Mouse (Mus musculus): ENCODE measurements around the gene B3gnt6.
"Not testable (repeated sequence)": the region's sequence is repeated elsewhere in the genome, so short reads cannot be mapped to it uniquely, and the experiment has no call there.

B3gnt6 gene

GRCm38 (mm10) chr7:98199381-98199780, at the start of gene B3gnt6:
TSS of gene B3gnt6 (minus strand) at chr7:98199481.
- no peak for DNase-seq (ENCODE audit: low read depth, low spot score)

DNA sequence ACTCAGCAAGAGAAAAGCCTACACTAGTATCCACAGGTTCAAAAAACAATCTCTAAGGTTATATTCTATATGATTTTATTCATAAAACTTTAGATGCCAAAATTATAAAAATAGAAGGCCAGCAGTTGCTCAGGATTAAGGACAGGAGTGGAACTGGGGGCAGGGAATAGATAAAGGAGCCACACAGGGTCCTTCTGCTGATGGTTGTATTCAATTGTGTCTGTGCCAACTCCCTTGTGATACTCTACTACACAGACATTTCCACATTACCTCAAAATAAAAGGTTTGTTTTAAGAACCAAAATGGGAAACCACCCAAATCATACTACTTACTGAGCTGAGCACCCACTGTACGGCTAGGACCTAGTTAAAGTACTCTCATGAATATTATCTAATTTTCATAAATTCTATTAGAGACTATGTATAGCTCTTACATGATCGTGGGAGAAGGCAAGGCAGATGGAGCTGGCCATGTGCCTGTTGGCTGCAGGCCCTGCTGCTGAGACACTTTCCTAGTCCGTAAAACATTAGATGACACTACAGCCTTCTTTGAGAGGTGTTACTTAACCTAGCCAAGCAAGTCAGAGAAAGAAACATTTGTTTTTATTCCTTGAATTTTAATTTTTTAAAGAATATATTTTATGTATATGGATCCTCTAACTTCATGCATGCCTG, 37.5 kb upstream of the B3gnt6 start:
- no peak for DNase-seq (ENCODE audit: low read depth, low spot score)

- DNase-seq (ENCODE audit: low read depth, low spot score) = no peak
Measured at GRCm38 (mm10) chr7:98223796-98224195, 24.5 kb upstream of the B3gnt6 start.

DNA sequence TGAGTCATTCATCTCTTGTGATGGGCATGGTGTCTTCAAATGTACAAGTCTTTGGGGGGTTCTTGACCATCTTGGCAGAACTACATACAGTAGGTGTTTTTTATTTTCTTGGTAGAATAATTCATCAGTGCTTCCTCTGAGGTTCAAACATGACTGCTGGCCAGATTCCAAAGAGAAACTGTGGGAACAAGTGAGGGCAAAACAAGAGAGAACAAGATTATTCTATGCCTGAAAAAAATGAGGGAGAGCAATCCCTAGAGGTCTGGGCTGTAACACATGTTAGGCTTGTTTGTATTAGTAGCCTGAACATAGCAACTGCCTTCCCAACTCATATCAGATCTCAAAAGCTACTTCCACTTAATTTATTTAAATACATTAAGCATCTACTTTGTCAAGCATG, 17.4 kb upstream of the B3gnt6 start:
- no peak for DNase-seq (ENCODE audit: low read depth, low spot score)

- DNase-seq (ENCODE audit: low read depth, low spot score) = no peak
Measured at GRCm38 (mm10) chr7:98202946-98203345, 3.7 kb upstream of the B3gnt6 start.

- DNase-seq (ENCODE audit: low read depth, low spot score) = no peak
Measured at GRCm38 (mm10) chr7:98201493-98202028, 2.3 kb upstream of the B3gnt6 start.

DNA sequence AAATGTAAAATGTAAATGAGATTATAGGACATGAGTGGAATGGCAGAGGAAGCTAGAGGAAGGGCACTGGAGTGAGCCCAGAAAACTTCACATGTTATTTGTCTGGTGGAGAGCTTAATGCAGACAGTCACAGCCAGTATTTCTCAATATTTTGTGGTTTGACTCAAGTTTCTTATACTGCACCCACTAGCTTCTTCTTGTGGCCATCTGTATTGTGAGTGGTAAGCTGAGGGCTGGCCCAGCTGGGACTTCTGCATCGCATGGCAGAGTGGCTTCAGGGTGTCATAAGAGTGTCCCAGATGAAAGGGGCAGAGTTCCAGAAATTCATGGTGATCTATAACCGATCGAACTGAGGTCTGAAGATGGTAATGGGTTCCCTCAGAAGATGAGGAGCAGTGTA, 1.1 kb upstream of the B3gnt6 start:
- no peak for DNase-seq (ENCODE audit: low read depth, low spot score)

DNA sequence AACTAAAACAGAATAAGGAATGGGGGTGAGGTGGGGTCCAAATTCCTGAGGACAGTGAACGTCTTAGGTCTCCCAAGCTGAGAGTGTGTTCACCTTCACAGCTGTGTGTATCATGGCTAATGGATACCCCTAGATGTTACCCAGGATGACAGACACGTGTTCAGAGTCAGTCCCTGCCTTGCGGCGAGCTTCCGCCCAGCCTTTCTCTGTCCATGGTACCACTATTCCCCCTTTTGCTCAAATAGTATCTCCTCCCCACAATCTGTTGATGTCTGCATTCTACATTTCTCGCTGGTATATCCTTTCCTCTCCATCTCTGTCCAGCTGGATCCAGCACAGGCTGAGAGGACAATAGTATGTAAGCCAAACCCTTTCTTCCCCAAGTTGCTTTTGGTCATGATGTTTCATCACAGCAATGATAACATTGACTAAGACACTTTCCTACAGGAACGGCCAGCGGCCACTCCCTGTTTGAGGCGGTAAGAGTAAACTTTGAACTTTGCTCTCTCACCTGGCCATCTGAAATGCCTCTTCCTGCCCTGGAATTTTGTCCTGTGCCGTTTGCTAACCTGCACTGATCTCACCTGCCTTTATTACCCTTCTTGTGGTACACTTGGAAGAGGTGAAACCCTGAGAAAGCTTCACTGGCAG, 4.0 kb downstream of the B3gnt6 start:
- no peak for DNase-seq (ENCODE audit: low read depth, low spot score)

DNA sequence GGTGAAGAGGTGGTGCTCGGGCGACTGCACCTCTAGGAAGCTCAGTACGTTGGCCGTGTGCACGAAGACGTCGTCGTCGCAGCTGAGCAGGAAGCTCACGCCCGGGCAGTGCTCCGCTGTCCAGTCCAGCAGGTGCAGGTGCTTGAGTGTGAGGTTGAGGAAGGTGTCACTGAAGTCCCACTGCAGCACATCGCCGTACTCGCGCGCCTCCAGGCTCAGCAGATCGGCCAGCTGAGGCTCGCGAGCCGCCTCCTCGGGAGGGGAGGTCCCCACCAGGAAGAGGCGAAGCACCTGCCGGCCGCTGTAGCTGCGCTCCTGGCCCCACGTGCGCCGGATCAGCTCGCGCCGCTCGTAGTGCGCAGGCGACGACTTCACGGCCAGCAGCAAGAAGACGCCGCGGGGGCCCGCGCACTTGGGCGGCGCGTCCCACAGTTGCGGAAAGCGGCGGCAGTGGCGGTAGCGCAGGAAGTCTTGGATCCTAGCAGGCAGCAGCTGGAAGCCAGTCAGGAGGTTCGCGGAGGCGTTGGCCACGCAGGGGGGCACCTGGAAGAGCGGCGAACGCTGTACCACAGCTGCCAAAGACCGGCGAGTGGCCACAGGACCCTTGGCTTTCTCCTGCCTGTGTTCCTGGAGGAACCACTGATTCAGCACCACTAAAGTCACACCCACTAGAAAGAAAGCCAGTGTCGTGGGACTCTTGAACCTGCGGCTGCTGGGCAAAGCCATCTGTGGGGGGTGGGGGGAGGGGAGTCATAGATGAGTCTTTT, 5.1 kb downstream of the B3gnt6 start:
- DNase-seq (ENCODE audit: low read depth, low spot score) = no peak

GRCm38 (mm10) chr7:98193515-98194025, 5.7 kb downstream of the B3gnt6 start:
- no peak for DNase-seq (ENCODE audit: low read depth, low spot score)

GRCm38 (mm10) chr7:98191571-98192250, 7.6 kb downstream of the B3gnt6 start:
- DNase-seq (ENCODE audit: low read depth, low spot score) = no peak

DNA sequence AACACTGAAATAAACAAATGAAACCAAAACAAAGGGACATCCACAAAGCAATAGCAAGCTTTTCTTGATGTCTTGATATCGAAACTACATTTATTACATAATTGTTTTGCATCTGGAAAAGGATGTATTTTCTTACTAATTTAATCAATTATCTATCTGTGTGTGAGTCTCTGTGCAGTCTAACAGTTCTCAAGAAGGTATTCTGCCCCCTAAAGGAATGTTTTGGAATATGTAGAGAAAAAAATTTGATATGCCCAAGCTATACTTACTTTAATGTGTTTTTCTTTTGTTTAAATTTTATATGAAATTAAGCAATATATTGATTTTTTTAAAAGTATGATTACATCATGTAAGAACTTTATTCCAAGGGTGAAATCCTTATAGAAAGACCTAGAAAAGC, 8.7 kb downstream of the B3gnt6 start:
- no peak for DNase-seq (ENCODE audit: low read depth, low spot score)

GRCm38 (mm10) chr7:98189745-98190144, 9.5 kb downstream of the B3gnt6 start:
- DNase-seq (ENCODE audit: low read depth, low spot score) = no peak

- no peak for DNase-seq (ENCODE audit: low read depth, low spot score)
Measured at GRCm38 (mm10) chr7:98188680-98189079, 10.6 kb downstream of the B3gnt6 start.

- no peak for DNase-seq (ENCODE audit: low read depth, low spot score)
Measured at GRCm38 (mm10) chr7:98188238-98188637, 11.0 kb downstream of the B3gnt6 start.

DNA sequence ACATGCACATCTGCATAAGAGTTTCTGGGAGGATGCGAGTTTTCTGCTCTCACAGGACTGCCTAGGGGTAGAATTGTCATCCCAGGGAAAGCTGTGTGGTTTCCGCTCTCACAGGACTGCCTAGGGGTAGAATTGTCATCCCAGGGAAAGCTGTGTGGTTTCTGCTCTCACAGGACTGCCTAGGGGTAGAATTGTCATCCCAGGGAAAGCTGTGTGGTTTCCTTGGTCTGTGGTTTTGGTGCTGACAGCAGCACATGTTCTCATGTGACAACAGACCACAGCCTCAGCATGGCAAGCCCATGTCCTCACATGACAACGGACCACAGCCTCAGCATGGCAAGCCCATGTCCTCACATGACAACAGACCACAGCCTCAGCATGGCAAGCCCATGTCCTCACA, 11.9 kb downstream of the B3gnt6 start:
- DNase-seq (ENCODE audit: low read depth, low spot score) = not testable (repeated sequence)

- no peak for DNase-seq (ENCODE audit: low read depth, low spot score)
Measured at GRCm38 (mm10) chr7:98186637-98187036, 12.6 kb downstream of the B3gnt6 start.

DNA sequence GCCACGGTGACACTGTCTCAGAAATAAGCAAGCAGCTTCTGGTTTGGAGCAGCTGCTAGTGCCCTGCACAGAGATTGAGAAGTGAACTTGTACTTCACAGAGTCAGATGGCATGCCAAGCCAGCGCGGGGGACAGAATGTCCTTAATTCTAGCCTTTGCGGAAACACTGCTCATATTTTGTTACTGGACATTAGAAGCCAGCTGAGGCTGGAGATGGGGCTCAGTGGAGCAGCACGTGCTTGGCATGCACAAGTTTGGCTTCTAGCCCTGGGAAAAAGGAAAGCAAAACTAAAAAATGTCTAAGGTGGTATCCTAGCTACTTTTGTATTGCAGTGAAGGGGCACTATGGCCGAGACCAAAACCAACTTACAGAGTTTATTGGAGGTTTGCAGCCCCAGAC, 14.0 kb downstream of the B3gnt6 start:
- no peak for DNase-seq (ENCODE audit: low read depth, low spot score)

GRCm38 (mm10) chr7:98178560-98179231, 20.6 kb downstream of the B3gnt6 start:
- no peak for DNase-seq (ENCODE audit: low read depth, low spot score)

GRCm38 (mm10) chr7:98177929-98178559, 21.2 kb downstream of the B3gnt6 start, which contains the start of gene Capn5:
TSS of gene Capn5 (minus strand) at chr7:98178274.
- peak; percentile 72 for DNase-seq (ENCODE audit: low read depth, low spot score)

- DNase-seq (ENCODE audit: low read depth, low spot score) = no peak
Measured at GRCm38 (mm10) chr7:98177566-98177928, 21.7 kb downstream of the B3gnt6 start.
